Mouse (Mus musculus): ENCODE measurements around the gene Clec16a. TPM values are rescaled to one million over a fixed set of nuclear protein-coding genes. Genes with fewer than 3 reads are reported as not detected.

The Clec16a gene
- polyA plus RNA-seq, 1 experiment: 46.2 TPM

DNA sequence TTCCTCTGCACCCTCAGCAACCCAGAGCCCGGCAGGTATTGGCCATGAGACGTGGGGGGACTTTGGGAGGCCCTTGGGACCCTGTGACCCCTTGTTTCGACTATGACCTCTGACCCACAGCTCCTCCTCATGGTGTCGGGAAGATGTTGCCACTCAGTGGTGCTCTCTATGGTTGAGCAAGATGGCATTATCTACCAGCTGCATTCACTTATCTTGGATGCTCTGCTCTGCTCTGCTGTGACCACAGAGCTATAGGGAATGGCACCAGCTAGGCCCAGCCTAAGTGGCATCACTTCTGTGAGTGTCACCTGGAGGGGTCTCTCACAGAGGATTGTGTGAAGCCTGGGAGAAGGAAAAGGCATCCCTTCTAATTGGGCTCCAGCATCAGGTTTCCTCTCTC lies 186.6 kb downstream of the Clec16a start:
- Histone ChIP-seq H3K27ac (ENCODE audit: insufficient read depth, low read length) (no peak overlapping the region), H3K4me3 (ENCODE audit: insufficient read depth, low read length) (no peak overlapping the region), H3K4me1 (ENCODE audit: control insufficient read depth, insufficient read depth, low read length) (no peaks in the 10 kb centered on the region; the same call in none of the 2 replicates)
- TF ChIP-seq CTCF (IDR thresholded peaks at IDR 0.05; ENCODE audit: extremely low read depth, insufficient read depth, low read length) (no peak), POLR2A (IDR thresholded peaks at IDR 0.05; ENCODE audit: extremely low read depth, insufficient read depth, low read length) (no peak)

DNA sequence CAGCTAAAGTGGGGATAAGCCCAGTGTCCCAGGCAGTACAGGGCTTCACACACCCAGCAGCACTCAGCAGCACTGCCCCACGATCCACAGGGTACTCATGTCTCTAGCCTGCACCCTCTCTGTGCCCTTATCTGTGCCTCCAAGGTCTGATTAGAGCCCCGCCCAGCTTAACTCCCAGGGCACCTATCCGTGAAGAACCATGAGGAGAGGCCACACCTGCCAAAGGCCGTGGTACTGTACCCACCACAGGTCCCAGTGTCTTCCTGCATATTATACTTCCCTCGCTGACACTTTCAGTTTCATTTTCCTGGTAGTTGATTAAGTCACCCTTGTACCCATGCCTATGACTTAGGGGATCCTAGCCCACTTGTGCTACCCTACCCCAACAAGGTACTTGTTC lies 187.3 kb downstream of the Clec16a start:
- Histone ChIP-seq H3K27ac (ENCODE audit: insufficient read depth, low read length) (no peak overlapping the region), H3K4me3 (ENCODE audit: insufficient read depth, low read length) (no peak overlapping the region), H3K4me1 (ENCODE audit: control insufficient read depth, insufficient read depth, low read length) (no peaks in the 10 kb centered on the region; the same call in none of the 2 replicates)
- no peak for TF ChIP-seq POLR2A (IDR thresholded peaks at IDR 0.05; ENCODE audit: extremely low read depth, insufficient read depth, low read length)
- no peak for TF ChIP-seq CTCF (IDR thresholded peaks at IDR 0.05; ENCODE audit: extremely low read depth, insufficient read depth, low read length)

- no peak for TF ChIP-seq CTCF (IDR thresholded peaks at IDR 0.05; ENCODE audit: extremely low read depth, insufficient read depth, low read length)
- TF ChIP-seq POLR2A (IDR thresholded peaks at IDR 0.05; ENCODE audit: extremely low read depth, insufficient read depth, low read length): no peak
- Histone ChIP-seq H3K4me1 (ENCODE audit: control insufficient read depth, insufficient read depth, low read length) (no peaks in the 10 kb centered on the region), H3K4me3 (ENCODE audit: insufficient read depth, low read length) (no peak overlapping the region), H3K27ac (ENCODE audit: insufficient read depth, low read length) (no peak overlapping the region)
Observed at GRCm38 (mm10) chr16:10735781-10736180, 190.6 kb downstream of the Clec16a start.

- Histone ChIP-seq H3K4me3 (ENCODE audit: insufficient read depth, low read length) (no peak overlapping the region), H3K27ac (ENCODE audit: insufficient read depth, low read length) (no peak overlapping the region), H3K4me1 (ENCODE audit: control insufficient read depth, insufficient read depth, low read length) (no peaks in the 10 kb centered on the region)
- no peak for TF ChIP-seq POLR2A (IDR thresholded peaks at IDR 0.05; ENCODE audit: extremely low read depth, insufficient read depth, low read length)
- no peak for TF ChIP-seq CTCF (IDR thresholded peaks at IDR 0.05; ENCODE audit: extremely low read depth, insufficient read depth, low read length)
Observed at GRCm38 (mm10) chr16:10736364-10736763, 191.2 kb downstream of the Clec16a start.

DNA sequence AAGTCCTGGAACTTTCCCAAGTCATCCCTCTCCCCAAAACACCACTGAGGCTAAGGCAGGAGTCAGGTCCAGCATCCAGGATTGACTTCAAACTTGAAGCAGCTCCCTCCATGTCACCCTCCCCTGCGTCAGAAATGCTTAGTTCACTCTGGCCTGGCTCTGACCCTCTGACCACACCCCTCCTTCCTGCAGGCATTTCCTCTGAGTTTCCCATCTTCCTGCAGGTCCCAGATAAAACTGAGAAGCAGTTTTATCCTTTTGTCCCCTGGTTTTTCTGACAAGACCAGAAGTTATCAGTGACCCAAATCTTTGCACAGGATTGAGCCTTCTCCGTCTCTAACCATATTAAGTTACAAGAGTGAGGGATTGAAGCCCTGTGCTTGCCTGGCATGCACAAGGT lies 192.4 kb downstream of the Clec16a start:
- H3K4me3 ChIP-seq (ENCODE audit: insufficient read depth, low read length): no peak overlapping the region
- no peak overlapping the region for H3K27ac ChIP-seq (ENCODE audit: insufficient read depth, low read length)
- no peaks in the 10 kb centered on the region for H3K4me1 ChIP-seq (ENCODE audit: control insufficient read depth, insufficient read depth, low read length)
- TF ChIP-seq CTCF (IDR thresholded peaks at IDR 0.05; ENCODE audit: extremely low read depth, insufficient read depth, low read length) (no peak), POLR2A (IDR thresholded peaks at IDR 0.05; ENCODE audit: extremely low read depth, insufficient read depth, low read length) (no peak)

GRCm38 (mm10) chr16:10738866-10739265 lies 193.7 kb downstream of the Clec16a start:
- H3K4me1 ChIP-seq (ENCODE audit: control insufficient read depth, insufficient read depth, low read length): no peaks in the 10 kb centered on the region
- TF ChIP-seq POLR2A (IDR thresholded peaks at IDR 0.05; ENCODE audit: extremely low read depth, insufficient read depth, low read length) (no peak), CTCF (IDR thresholded peaks at IDR 0.05; ENCODE audit: extremely low read depth, insufficient read depth, low read length) (no peak)
- H3K27ac ChIP-seq (ENCODE audit: insufficient read depth, low read length): no peak overlapping the region
- H3K4me3 ChIP-seq (ENCODE audit: insufficient read depth, low read length): no peak overlapping the region

GRCm38 (mm10) chr16:10739854-10740398 lies 194.8 kb downstream of the Clec16a start:
- TF ChIP-seq POLR2A (IDR thresholded peaks at IDR 0.05; ENCODE audit: extremely low read depth, insufficient read depth, low read length) (no peak), CTCF (IDR thresholded peaks at IDR 0.05; ENCODE audit: extremely low read depth, insufficient read depth, low read length) (no peak)
- H3K4me3 ChIP-seq (ENCODE audit: insufficient read depth, low read length): no peak overlapping the region
- H3K4me1 ChIP-seq (ENCODE audit: control insufficient read depth, insufficient read depth, low read length): no peaks in the 10 kb centered on the region
- H3K27ac ChIP-seq (ENCODE audit: insufficient read depth, low read length): no peak overlapping the region

GRCm38 (mm10) chr16:10741082-10741481 lies 195.9 kb downstream of the Clec16a start:
- Histone ChIP-seq H3K27ac (ENCODE audit: insufficient read depth, low read length) (no peak overlapping the region), H3K4me1 (ENCODE audit: control insufficient read depth, insufficient read depth, low read length) (no peaks in the 10 kb centered on the region), H3K4me3 (ENCODE audit: insufficient read depth, low read length) (no peak overlapping the region)
- TF ChIP-seq POLR2A (IDR thresholded peaks at IDR 0.05; ENCODE audit: extremely low read depth, insufficient read depth, low read length): no peak
- TF ChIP-seq CTCF (IDR thresholded peaks at IDR 0.05; ENCODE audit: extremely low read depth, insufficient read depth, low read length): no peak

- TF ChIP-seq CTCF (IDR thresholded peaks at IDR 0.05; ENCODE audit: extremely low read depth, insufficient read depth, low read length): no peak
- no peak for TF ChIP-seq POLR2A (IDR thresholded peaks at IDR 0.05; ENCODE audit: extremely low read depth, insufficient read depth, low read length)
- no peak overlapping the region for H3K4me3 ChIP-seq (ENCODE audit: insufficient read depth, low read length)
- H3K27ac ChIP-seq (ENCODE audit: insufficient read depth, low read length): no peak overlapping the region
- H3K4me1 ChIP-seq (ENCODE audit: control insufficient read depth, insufficient read depth, low read length): no peaks in the 10 kb centered on the region
Observed at GRCm38 (mm10) chr16:10749226-10749625, 204.1 kb downstream of the Clec16a start.

- no peak overlapping the region for H3K27ac ChIP-seq (ENCODE audit: insufficient read depth, low read length)
- H3K4me3 ChIP-seq (ENCODE audit: insufficient read depth, low read length): no peak overlapping the region
- no peaks in the 10 kb centered on the region for H3K4me1 ChIP-seq (ENCODE audit: control insufficient read depth, insufficient read depth, low read length)
- TF ChIP-seq POLR2A (IDR thresholded peaks at IDR 0.05; ENCODE audit: extremely low read depth, insufficient read depth, low read length) (no peak), CTCF (IDR thresholded peaks at IDR 0.05; ENCODE audit: extremely low read depth, insufficient read depth, low read length) (no peak)
Observed at GRCm38 (mm10) chr16:10749824-10750223, 204.7 kb downstream of the Clec16a start.

All from cortical plate, adult 2 months (tissue).